Mouse (Mus musculus): ENCODE measurements around the gene Cmip. TPM values are rescaled to one million over a fixed set of nuclear protein-coding genes. Genes with fewer than 3 reads are reported as not detected.

The Cmip gene
- polyA plus RNA-seq, 1 experiment from 2014 or later: 27.0 TPM

GRCm38 (mm10) chr8:117395055-117395454, 138.2 kb downstream of the Cmip start:
- no peak overlapping the region for H3K9ac ChIP-seq (ENCODE audit: low read depth, low read length)
- peaks cover 5% of the 10 kb centered on the region; the same call in 1 of the 2 replicates for H3K36me3 ChIP-seq (ENCODE audit: control insufficient read depth, insufficient read depth, low read length)
- no peaks in the 10 kb centered on the region for H3K27me3 ChIP-seq (ENCODE audit: control insufficient read depth, insufficient read depth, low read length)
- peaks cover 2% of the 10 kb centered on the region; the same call in 1 of the 2 replicates for H3K4me1 ChIP-seq (replicated peaks; ENCODE audit: control insufficient read depth, insufficient read depth, low read length)
- no peak overlapping the region for H3K4me3 ChIP-seq (ENCODE audit: low read depth, low read length)
- no peaks in the 10 kb centered on the region for H3K9me3 ChIP-seq (ENCODE audit: control insufficient read depth, low read length)
- WGBS: 67% methylated on average over 7 of the region's 7 CpGs
- ATAC-seq (ENCODE audit: low FRiP score) (no peak), DNase-seq (ENCODE audit: low spot score) (no peak)
- no peak overlapping the region for H3K4me2 ChIP-seq (replicated peaks; ENCODE audit: low read depth, low read length)
- H3K27ac ChIP-seq (ENCODE audit: low read depth, low read length): no peak overlapping the region

GRCm38 (mm10) chr8:117396884-117397283, 140.0 kb downstream of the Cmip start:
- 92% methylated on average over 4 of the region's 4 CpGs for WGBS
- Histone ChIP-seq H3K36me3 (ENCODE audit: control insufficient read depth, insufficient read depth, low read length) (peaks cover 5% of the 10 kb centered on the region; the same call in 1 of the 2 replicates), H3K4me2 (replicated peaks; ENCODE audit: low read depth, low read length) (no peak overlapping the region), H3K4me1 (replicated peaks; ENCODE audit: control insufficient read depth, insufficient read depth, low read length) (peaks cover 2% of the 10 kb centered on the region; the same call in 1 of the 2 replicates), H3K4me3 (ENCODE audit: low read depth, low read length) (no peak overlapping the region), H3K9me3 (ENCODE audit: control insufficient read depth, low read length) (no peaks in the 10 kb centered on the region), H3K27me3 (ENCODE audit: control insufficient read depth, insufficient read depth, low read length) (no peaks in the 10 kb centered on the region), H3K27ac (ENCODE audit: low read depth, low read length) (no peak overlapping the region), H3K9ac (ENCODE audit: low read depth, low read length) (no peak overlapping the region)
- DNase-seq (ENCODE audit: low spot score) (no peak), ATAC-seq (ENCODE audit: low FRiP score) (no peak)

- ATAC-seq (ENCODE audit: low FRiP score): no peak
- Histone ChIP-seq H3K4me3 (ENCODE audit: low read depth, low read length) (no peak overlapping the region), H3K9me3 (ENCODE audit: control insufficient read depth, low read length) (no peaks in the 10 kb centered on the region), H3K36me3 (ENCODE audit: control insufficient read depth, insufficient read depth, low read length) (peaks cover 5% of the 10 kb centered on the region; the same call in 1 of the 2 replicates), H3K27ac (ENCODE audit: low read depth, low read length) (no peak overlapping the region), H3K4me2 (replicated peaks; ENCODE audit: low read depth, low read length) (no peak overlapping the region), H3K9ac (ENCODE audit: low read depth, low read length) (no peak overlapping the region), H3K27me3 (ENCODE audit: control insufficient read depth, insufficient read depth, low read length) (no peaks in the 10 kb centered on the region), H3K4me1 (replicated peaks; ENCODE audit: control insufficient read depth, insufficient read depth, low read length) (peaks cover 4% of the 10 kb centered on the region; the same call in 1 of the 2 replicates)
- no peak for DNase-seq (ENCODE audit: low spot score)
- WGBS: 92% methylated on average over 15 of the region's 15 CpGs
Measured at GRCm38 (mm10) chr8:117397751-117398150, 140.9 kb downstream of the Cmip start.

- Histone ChIP-seq H3K27me3 (ENCODE audit: control insufficient read depth, insufficient read depth, low read length) (no peaks in the 10 kb centered on the region), H3K27ac (ENCODE audit: low read depth, low read length) (no peak overlapping the region), H3K4me2 (replicated peaks; ENCODE audit: low read depth, low read length) (no peak overlapping the region), H3K4me1 (replicated peaks; ENCODE audit: control insufficient read depth, insufficient read depth, low read length) (peaks cover 11% of the 10 kb centered on the region), H3K9me3 (ENCODE audit: control insufficient read depth, low read length) (no peaks in the 10 kb centered on the region), H3K36me3 (ENCODE audit: control insufficient read depth, insufficient read depth, low read length) (peaks cover 5% of the 10 kb centered on the region; the same call in 1 of the 2 replicates), H3K4me3 (ENCODE audit: low read depth, low read length) (no peak overlapping the region), H3K9ac (ENCODE audit: low read depth, low read length) (no peak overlapping the region)
- 83% methylated on average over 8 of the region's 8 CpGs for WGBS
- DNase-seq (ENCODE audit: low spot score) (peak; percentile 29), ATAC-seq (ENCODE audit: low FRiP score) (no peak)
Measured at GRCm38 (mm10) chr8:117399229-117399628, 142.4 kb downstream of the Cmip start.

GRCm38 (mm10) chr8:117400820-117401219, 144.0 kb downstream of the Cmip start:
- Histone ChIP-seq H3K4me3 (ENCODE audit: low read depth, low read length) (no peak overlapping the region), H3K9me3 (ENCODE audit: control insufficient read depth, low read length) (no peaks in the 10 kb centered on the region), H3K9ac (ENCODE audit: low read depth, low read length) (no peak overlapping the region), H3K4me1 (replicated peaks; ENCODE audit: control insufficient read depth, insufficient read depth, low read length) (peaks cover 11% of the 10 kb centered on the region; the same call in 1 of the 2 replicates), H3K27ac (ENCODE audit: low read depth, low read length) (no peak overlapping the region), H3K27me3 (ENCODE audit: control insufficient read depth, insufficient read depth, low read length) (no peaks in the 10 kb centered on the region), H3K36me3 (ENCODE audit: control insufficient read depth, insufficient read depth, low read length) (peaks cover 5% of the 10 kb centered on the region; the same call in 1 of the 2 replicates), H3K4me2 (replicated peaks; ENCODE audit: low read depth, low read length) (no peak overlapping the region)
- ATAC-seq (ENCODE audit: low FRiP score) (no peak), DNase-seq (ENCODE audit: low spot score) (no peak)
- 85% methylated on average over 6 of the region's 6 CpGs for WGBS

- H3K9me3 ChIP-seq (ENCODE audit: control insufficient read depth, low read length): no peaks in the 10 kb centered on the region
- H3K27ac ChIP-seq (ENCODE audit: low read depth, low read length): no peak overlapping the region
- H3K4me2 ChIP-seq (replicated peaks; ENCODE audit: low read depth, low read length): no peak overlapping the region
- peaks cover under 1% of the 10 kb centered on the region; the same call in 1 of the 2 replicates for H3K36me3 ChIP-seq (ENCODE audit: control insufficient read depth, insufficient read depth, low read length)
- peaks cover 11% of the 10 kb centered on the region; the same call in 1 of the 2 replicates for H3K4me1 ChIP-seq (replicated peaks; ENCODE audit: control insufficient read depth, insufficient read depth, low read length)
- 73% methylated on average over 14 of the region's 14 CpGs for WGBS
- H3K27me3 ChIP-seq (ENCODE audit: control insufficient read depth, insufficient read depth, low read length): no peaks in the 10 kb centered on the region
- H3K4me3 ChIP-seq (ENCODE audit: low read depth, low read length): no peak overlapping the region
- DNase-seq (ENCODE audit: low spot score): peak; percentile 30
- no peak for ATAC-seq (ENCODE audit: low FRiP score)
- no peak overlapping the region for H3K9ac ChIP-seq (ENCODE audit: low read depth, low read length)
Measured at GRCm38 (mm10) chr8:117401880-117402279, 145.0 kb downstream of the Cmip start.

GRCm38 (mm10) chr8:117402911-117403704, 146.2 kb downstream of the Cmip start:
- Histone ChIP-seq H3K27me3 (ENCODE audit: control insufficient read depth, insufficient read depth, low read length) (no peaks in the 10 kb centered on the region), H3K9ac (ENCODE audit: low read depth, low read length) (no peak overlapping the region), H3K4me3 (ENCODE audit: low read depth, low read length) (no peak overlapping the region), H3K27ac (ENCODE audit: low read depth, low read length) (0 out of 2 replicates have a peak overlapping the region, but pooled peaks have one; percentile 24), H3K4me2 (replicated peaks; ENCODE audit: low read depth, low read length) (no peak overlapping the region), H3K4me1 (replicated peaks; ENCODE audit: control insufficient read depth, insufficient read depth, low read length) (peaks cover 11% of the 10 kb centered on the region; the same call in 1 of the 2 replicates), H3K36me3 (ENCODE audit: control insufficient read depth, insufficient read depth, low read length) (no peaks in the 10 kb centered on the region), H3K9me3 (ENCODE audit: control insufficient read depth, low read length) (no peaks in the 10 kb centered on the region)
- ATAC-seq (ENCODE audit: low FRiP score): peak; percentile 15; the same call in 1 of the 2 replicates
- DNase-seq (ENCODE audit: low spot score): no peak
- WGBS: 60% methylated on average over 9 of the region's 9 CpGs

GRCm38 (mm10) chr8:117403705-117404476, 147.0 kb downstream of the Cmip start:
- DNase-seq (ENCODE audit: low spot score) (no peak), ATAC-seq (ENCODE audit: low FRiP score) (peak; percentile 43; the same call in 1 of the 2 replicates)
- Histone ChIP-seq H3K9ac (ENCODE audit: low read depth, low read length) (no peak overlapping the region), H3K27me3 (ENCODE audit: control insufficient read depth, insufficient read depth, low read length) (no peaks in the 10 kb centered on the region), H3K9me3 (ENCODE audit: control insufficient read depth, low read length) (no peaks in the 10 kb centered on the region), H3K36me3 (ENCODE audit: control insufficient read depth, insufficient read depth, low read length) (no peaks in the 10 kb centered on the region), H3K4me3 (ENCODE audit: low read depth, low read length) (no peak overlapping the region), H3K27ac (ENCODE audit: low read depth, low read length) (0 out of 2 replicates have a peak overlapping the region, but pooled peaks have one; percentile 3), H3K4me1 (replicated peaks; ENCODE audit: control insufficient read depth, insufficient read depth, low read length) (peaks cover 11% of the 10 kb centered on the region; the same call in 1 of the 2 replicates), H3K4me2 (replicated peaks; ENCODE audit: low read depth, low read length) (no peak overlapping the region)
- WGBS: 53% methylated on average over 14 of the region's 14 CpGs

All from hindbrain, embryonic 11.5 days (tissue).